Mouse (Mus musculus): ENCODE data around the gene Tpr.

Tpr gene

GRCm38 (mm10) chr1:150463068-150463467 lies 70.4 kb downstream of the Tpr start:
- DNase-seq (ENCODE audit: low spot score), result no peak

GRCm38 (mm10) chr1:150463691-150464090 lies 71.1 kb downstream of the Tpr start:
- no peak for DNase-seq (ENCODE audit: low spot score)

GRCm38 (mm10) chr1:150465364-150465763 lies 72.7 kb downstream of the Tpr start:
- DNase-seq (ENCODE audit: low spot score), result no peak

- no peak for DNase-seq (ENCODE audit: low spot score)
Measured at GRCm38 (mm10) chr1:150466132-150466531, 73.5 kb downstream of the Tpr start, which contains the start of gene Prg4. TSS of gene Prg4 (minus strand) at chr1:150466165.

- DNase-seq (ENCODE audit: low spot score), result no peak
Measured at GRCm38 (mm10) chr1:150469992-150470391, 77.4 kb downstream of the Tpr start.

- no peak for DNase-seq (ENCODE audit: low spot score)
Measured at GRCm38 (mm10) chr1:150472525-150472924, 79.9 kb downstream of the Tpr start.

- DNase-seq (ENCODE audit: low spot score), result no peak
Measured at GRCm38 (mm10) chr1:150480674-150481073, 88.0 kb downstream of the Tpr start.

- no peak for DNase-seq (ENCODE audit: low spot score)
Measured at GRCm38 (mm10) chr1:150489148-150489547, 96.5 kb downstream of the Tpr start.

- DNase-seq (ENCODE audit: low spot score), result no peak
Measured at GRCm38 (mm10) chr1:150496626-150497302, 104.1 kb downstream of the Tpr start.

- no peak for DNase-seq (ENCODE audit: low spot score)
Measured at GRCm38 (mm10) chr1:150497690-150498089, 105.1 kb downstream of the Tpr start.

GRCm38 (mm10) chr1:150498177-150498576 lies 105.5 kb downstream of the Tpr start:
- no peak for DNase-seq (ENCODE audit: low spot score)
